Mouse (Mus musculus): ENCODE results near the gene Slc24a1. TPM values are rescaled to one million over a fixed set of nuclear protein-coding genes. Genes with fewer than 3 reads are reported as not detected.
"Not testable (repeated sequence)": the region's sequence is repeated elsewhere in the genome, so short reads cannot be mapped to it uniquely, and the experiment has no call there.

Slc24a1 gene
- 0.05 TPM in 1 of 2 replicates, not detected in the other for polyA plus RNA-seq (2012; rRNA removed)

DNA sequence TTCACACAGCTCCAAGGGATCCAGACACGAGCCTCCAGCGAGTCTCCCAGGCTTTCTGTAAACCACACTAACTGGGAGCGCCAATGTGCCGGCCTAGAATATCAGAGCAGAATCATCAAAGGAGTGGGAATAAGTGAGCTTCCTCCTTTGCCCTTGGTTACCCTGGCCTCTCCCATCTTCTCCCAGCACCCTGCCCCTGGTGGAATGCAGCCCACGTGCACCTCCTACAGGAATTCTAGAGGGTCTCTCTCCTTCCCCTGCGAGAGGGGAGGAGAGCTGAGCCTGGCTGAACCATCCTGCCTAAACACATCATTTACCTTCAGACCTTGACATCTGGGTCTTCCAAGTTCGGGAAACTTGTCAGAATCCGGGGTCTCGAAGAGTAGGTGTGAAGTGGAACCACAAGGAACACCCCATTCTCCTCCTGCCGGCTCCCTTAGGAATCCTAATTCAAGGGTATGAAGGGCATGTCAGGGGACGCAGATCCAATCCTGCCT lies at the start of gene Slc24a1:
Gene Slc24a1 (minus strand): TSS at position 447 of the 497 bp plus-strand sequence.
- Histone ChIP-seq H3K4me3 (ENCODE audit: control insufficient read depth, insufficient read depth, low read length) (no peak within 1 kb of the TSS), H3K36me3 (ENCODE audit: control insufficient read depth, insufficient read depth, low read length) (no peaks in the 10 kb centered on the region), H3K27me3 (ENCODE audit: control insufficient read depth, insufficient read depth, low read length) (no peaks in the 10 kb centered on the region), H3K4me1 (replicated peaks; ENCODE audit: control insufficient read depth, insufficient read depth, low read length) (no peaks in the 10 kb centered on the region), H3K27ac (ENCODE audit: control insufficient read depth, insufficient read depth, low read length) (no peak within 1 kb of the TSS)
- WGBS: 68% methylated on average over 11 of the region's 11 CpGs
- TF ChIP-seq CTCF (IDR thresholded peaks at IDR 0.05; ENCODE audit: borderline replicate concordance, control insufficient read depth, extremely low read depth, insufficient read depth, low read length, poor library complexity) (no peak), POLR2A (IDR thresholded peaks at IDR 0.05; ENCODE audit: control insufficient read depth, extremely low read depth, insufficient read depth, low read length, poor library complexity) (no peak)
- DNase-seq: no peak

DNA sequence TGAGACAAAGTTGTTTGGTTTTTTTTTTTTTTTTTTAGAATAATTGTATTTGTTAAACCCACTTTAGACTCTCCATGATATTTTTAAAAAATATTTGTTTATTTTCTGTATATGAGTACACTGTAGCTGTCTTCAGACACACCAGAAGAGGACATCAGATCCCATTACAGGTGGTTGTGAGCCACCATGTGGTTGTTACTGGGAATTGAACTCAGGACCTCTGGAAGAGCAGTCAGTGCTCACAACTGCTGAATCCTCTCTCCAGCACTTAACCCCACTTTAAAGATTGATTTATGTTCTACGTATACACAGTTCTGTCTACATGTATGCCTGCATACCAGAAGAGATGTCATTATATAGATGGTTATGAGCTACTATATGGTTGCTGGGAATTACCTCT lies 44.1 kb upstream of the Slc24a1 start:
- peaks cover 17% of the 10 kb centered on the region for H3K36me3 ChIP-seq (ENCODE audit: control insufficient read depth, insufficient read depth, low read length)
- H3K27ac ChIP-seq (ENCODE audit: control insufficient read depth, insufficient read depth, low read length); H3K27me3 ChIP-seq (ENCODE audit: control insufficient read depth, insufficient read depth, low read length): not testable (repeated sequence)

DNA sequence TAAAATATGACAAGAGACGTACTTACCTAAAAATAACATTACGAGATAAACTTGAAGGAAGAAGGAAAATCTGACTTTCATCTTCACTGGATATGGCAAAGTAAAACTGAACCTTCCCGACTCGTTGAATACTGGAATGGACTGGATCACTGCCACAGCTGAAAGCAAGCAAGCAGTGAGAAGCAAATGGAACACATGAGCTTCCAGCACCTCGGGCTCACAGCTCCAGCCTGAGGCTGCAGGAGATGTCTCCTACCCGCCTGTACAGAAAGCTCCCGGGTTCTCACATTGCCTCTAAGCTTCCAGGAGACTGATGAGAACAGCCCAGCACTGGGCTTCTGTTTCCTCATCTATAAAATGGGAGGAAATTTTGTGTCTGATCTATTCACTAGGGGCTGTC lies 38.9 kb upstream of the Slc24a1 start:
- DNase-seq: no peak
- H3K27ac ChIP-seq (ENCODE audit: control insufficient read depth, insufficient read depth, low read length): no peak overlapping the region
- no peaks in the 10 kb centered on the region for H3K4me1 ChIP-seq (replicated peaks; ENCODE audit: control insufficient read depth, insufficient read depth, low read length)
- H3K4me3 ChIP-seq (ENCODE audit: control insufficient read depth, insufficient read depth, low read length): no peak overlapping the region
- H3K27me3 ChIP-seq (ENCODE audit: control insufficient read depth, insufficient read depth, low read length): no peaks in the 10 kb centered on the region
- peaks cover 50% of the 10 kb centered on the region for H3K36me3 ChIP-seq (ENCODE audit: control insufficient read depth, insufficient read depth, low read length)
- 96% methylated on average over 7 of the region's 7 CpGs for WGBS
- no peak for TF ChIP-seq CTCF (IDR thresholded peaks at IDR 0.05; ENCODE audit: borderline replicate concordance, control insufficient read depth, extremely low read depth, insufficient read depth, low read length, poor library complexity)
- TF ChIP-seq POLR2A (IDR thresholded peaks at IDR 0.05; ENCODE audit: control insufficient read depth, extremely low read depth, insufficient read depth, low read length, poor library complexity): no peak

More for the DNA sequence above, 44.1 kb upstream of the Slc24a1 start:
- H3K4me1 ChIP-seq (replicated peaks; ENCODE audit: control insufficient read depth, insufficient read depth, low read length); DNase-seq; H3K4me3 ChIP-seq (ENCODE audit: control insufficient read depth, insufficient read depth, low read length): not testable (repeated sequence)
- 100% methylated on average over 1 of the region's 1 CpGs for WGBS

DNA sequence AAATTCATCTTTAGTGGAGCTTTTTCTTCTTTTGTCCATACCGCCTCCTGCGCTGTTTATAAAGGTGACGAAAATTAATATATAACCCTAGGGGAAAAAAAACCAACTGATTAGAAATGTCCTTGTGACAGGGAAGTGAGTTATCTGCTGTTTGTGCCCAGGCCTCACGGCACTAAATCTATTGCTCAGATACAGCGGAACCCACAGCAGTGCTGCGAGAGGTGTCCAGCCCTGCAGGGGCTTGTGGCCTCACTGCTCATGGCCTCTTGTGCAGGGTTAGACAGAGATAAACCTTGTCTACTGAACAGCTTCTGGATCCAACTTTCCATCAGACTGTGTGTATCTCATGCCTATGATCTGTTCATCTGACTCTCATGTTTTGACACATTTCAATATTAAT lies 37.0 kb upstream of the Slc24a1 start:
- 95% methylated on average over 6 of the region's 6 CpGs for WGBS
- TF ChIP-seq CTCF (IDR thresholded peaks at IDR 0.05; ENCODE audit: borderline replicate concordance, control insufficient read depth, extremely low read depth, insufficient read depth, low read length, poor library complexity) (no peak), POLR2A (IDR thresholded peaks at IDR 0.05; ENCODE audit: control insufficient read depth, extremely low read depth, insufficient read depth, low read length, poor library complexity) (no peak)
- DNase-seq: no peak
- H3K27me3 ChIP-seq (ENCODE audit: control insufficient read depth, insufficient read depth, low read length): no peaks in the 10 kb centered on the region
- H3K36me3 ChIP-seq (ENCODE audit: control insufficient read depth, insufficient read depth, low read length): peaks cover 60% of the 10 kb centered on the region
- H3K27ac ChIP-seq (ENCODE audit: control insufficient read depth, insufficient read depth, low read length): no peak overlapping the region
- no peaks in the 10 kb centered on the region for H3K4me1 ChIP-seq (replicated peaks; ENCODE audit: control insufficient read depth, insufficient read depth, low read length)
- no peak overlapping the region for H3K4me3 ChIP-seq (ENCODE audit: control insufficient read depth, insufficient read depth, low read length)

DNA sequence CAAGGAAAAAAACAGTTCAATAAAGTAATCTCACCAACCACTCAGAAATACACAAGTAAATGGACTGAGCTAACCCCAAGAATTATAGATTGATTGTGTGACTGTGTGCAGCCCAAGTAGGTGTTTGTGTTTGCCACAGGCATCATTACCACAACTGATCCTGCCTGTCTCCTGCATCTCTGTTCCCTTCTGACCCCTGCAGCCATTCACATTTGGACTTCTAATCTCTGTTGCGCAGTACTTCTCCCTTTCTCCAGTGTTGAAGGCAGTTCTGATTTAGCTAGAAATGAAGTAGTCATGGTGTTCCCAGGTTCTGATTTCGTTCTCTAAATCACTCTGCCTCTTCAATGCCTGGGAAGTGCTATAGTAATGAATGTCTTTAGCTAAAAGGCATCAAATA lies 36.2 kb upstream of the Slc24a1 start:
- Histone ChIP-seq H3K27me3 (ENCODE audit: control insufficient read depth, insufficient read depth, low read length) (no peaks in the 10 kb centered on the region), H3K27ac (ENCODE audit: control insufficient read depth, insufficient read depth, low read length) (no peak overlapping the region), H3K4me1 (replicated peaks; ENCODE audit: control insufficient read depth, insufficient read depth, low read length) (no peaks in the 10 kb centered on the region), H3K4me3 (ENCODE audit: control insufficient read depth, insufficient read depth, low read length) (no peak overlapping the region), H3K36me3 (ENCODE audit: control insufficient read depth, insufficient read depth, low read length) (peaks cover 62% of the 10 kb centered on the region)
- no peak for TF ChIP-seq CTCF (IDR thresholded peaks at IDR 0.05; ENCODE audit: borderline replicate concordance, control insufficient read depth, extremely low read depth, insufficient read depth, low read length, poor library complexity)
- no peak for DNase-seq
- 94% methylated on average over 2 of the region's 2 CpGs for WGBS

DNA sequence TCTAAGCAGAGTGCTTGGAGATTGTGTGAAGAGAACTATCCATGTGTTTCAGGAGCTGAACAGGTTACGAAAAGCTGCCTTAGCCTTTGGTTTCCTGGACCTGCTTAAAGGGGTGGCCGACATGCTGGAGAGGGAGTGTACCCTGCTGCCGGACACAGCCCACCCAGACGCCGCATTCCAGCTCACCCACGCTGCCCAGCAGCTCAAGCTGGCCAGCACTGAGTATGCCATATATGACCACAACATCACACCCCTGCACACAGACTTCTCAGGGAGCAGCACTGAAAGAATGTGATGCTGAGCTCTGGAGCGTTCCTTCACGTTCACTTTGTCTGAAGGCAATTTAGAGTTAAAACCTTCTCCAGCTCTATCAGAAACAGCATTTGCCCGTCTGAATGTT lies 34.4 kb upstream of the Slc24a1 start:
- peaks cover 69% of the 10 kb centered on the region for H3K36me3 ChIP-seq (ENCODE audit: control insufficient read depth, insufficient read depth, low read length)
- DNase-seq: no peak
- no peaks in the 10 kb centered on the region for H3K4me1 ChIP-seq (replicated peaks; ENCODE audit: control insufficient read depth, insufficient read depth, low read length)
- no peaks in the 10 kb centered on the region for H3K27me3 ChIP-seq (ENCODE audit: control insufficient read depth, insufficient read depth, low read length)
- no peak overlapping the region for H3K27ac ChIP-seq (ENCODE audit: control insufficient read depth, insufficient read depth, low read length)
- H3K4me3 ChIP-seq (ENCODE audit: control insufficient read depth, insufficient read depth, low read length): no peak overlapping the region
- 98% methylated on average over 9 of the region's 9 CpGs for WGBS
- TF ChIP-seq POLR2A (IDR thresholded peaks at IDR 0.05; ENCODE audit: control insufficient read depth, extremely low read depth, insufficient read depth, low read length, poor library complexity) (no peak), CTCF (IDR thresholded peaks at IDR 0.05; ENCODE audit: borderline replicate concordance, control insufficient read depth, extremely low read depth, insufficient read depth, low read length, poor library complexity) (no peak)

DNA sequence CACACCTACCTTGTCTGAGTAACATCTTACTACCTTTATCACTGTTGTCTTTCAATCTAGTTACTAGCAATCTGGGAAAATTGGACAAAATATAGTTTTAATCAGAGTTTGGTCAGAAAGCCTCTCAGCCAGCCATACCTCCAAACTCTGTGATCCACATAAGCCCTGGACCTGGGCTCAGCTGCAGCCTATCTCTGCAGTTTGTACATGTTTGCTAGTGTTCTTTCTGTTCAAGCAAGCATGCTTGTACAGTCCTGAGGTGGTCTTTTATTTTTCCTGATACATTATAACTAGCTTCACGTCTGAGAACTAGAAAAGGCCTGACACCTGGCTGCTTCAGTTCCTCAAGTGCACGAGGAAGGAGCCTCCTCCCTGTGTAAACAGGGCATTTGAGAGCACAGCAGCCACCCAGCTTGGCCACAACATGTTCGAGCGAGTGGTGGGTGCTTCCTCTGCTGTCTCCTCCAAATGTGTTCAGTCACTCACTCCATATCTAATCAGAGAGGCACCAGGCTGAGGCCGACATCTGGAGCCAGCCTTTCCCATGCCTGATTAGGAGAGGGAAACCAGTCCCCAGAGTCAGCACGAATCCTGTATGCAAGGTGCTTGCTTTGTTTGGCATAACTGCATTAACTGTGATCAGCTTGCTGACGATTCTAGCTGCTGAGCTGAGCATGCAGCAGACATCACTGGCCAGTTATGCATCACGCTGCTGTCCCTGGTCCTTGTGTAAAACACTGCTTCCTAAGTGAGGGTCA lies 33.8 kb upstream of the Slc24a1 start:
- Histone ChIP-seq H3K27me3 (ENCODE audit: control insufficient read depth, insufficient read depth, low read length) (no peaks in the 10 kb centered on the region), H3K36me3 (ENCODE audit: control insufficient read depth, insufficient read depth, low read length) (peaks cover 69% of the 10 kb centered on the region), H3K4me1 (replicated peaks; ENCODE audit: control insufficient read depth, insufficient read depth, low read length) (no peaks in the 10 kb centered on the region), H3K27ac (ENCODE audit: control insufficient read depth, insufficient read depth, low read length) (no peak overlapping the region), H3K4me3 (ENCODE audit: control insufficient read depth, insufficient read depth, low read length) (no peak overlapping the region)
- WGBS: 90% methylated on average over 8 of the region's 8 CpGs
- TF ChIP-seq CTCF (IDR thresholded peaks at IDR 0.05; ENCODE audit: borderline replicate concordance, control insufficient read depth, extremely low read depth, insufficient read depth, low read length, poor library complexity) (no peak), POLR2A (IDR thresholded peaks at IDR 0.05; ENCODE audit: control insufficient read depth, extremely low read depth, insufficient read depth, low read length, poor library complexity) (no peak)
- DNase-seq: no peak
